Mouse (Mus musculus) intestine, embryonic 14.5 days (tissue): ENCODE results near the gene Nrip1. TPM values are rescaled to one million over a fixed set of nuclear protein-coding genes. Genes with fewer than 3 reads are reported as not detected.
A peak's percentile ranks its signal among the peaks of the same experiment; 100 is the strongest.

Experiments used
- ATAC-seq: fragments of 200-750 bp; cut with Nextera tagmentation; replicated peaks from 2 replicates; pipeline ENCODE4 v1.8.0; 2017; ENCODE audit warnings: low read depth, moderate number of reproducible peaks, moderate TSS enrichment, moderate library complexity; ENCODE audit not compliant: low FRiP score, low TSS enrichment
- DNase-seq: peaks from one replicate; pipeline ENCODE4 v3.0.0-alpha.2; 2018; ENCODE audit warnings: low spot score
- H3K27ac ChIP-seq: fragments of 300-500 bp; sonication (generic); 2 replicates; pipeline ENCODE4 v1.5.1; 2014; ENCODE audit warnings: low read depth, mild to moderate bottlenecking, control low read depth
- H3K27me3 ChIP-seq: fragments of 300-500 bp; sonication (generic); replicated peaks from 2 replicates; pipeline ENCODE4 v1.6.1; 2014; ENCODE audit warnings: low read length, control low read depth; ENCODE audit not compliant: control insufficient read depth, insufficient read depth
- H3K36me3 ChIP-seq: fragments of 300-500 bp; sonication (generic); 2 replicates; pipeline ENCODE4 v1.6.1; 2014; ENCODE audit warnings: low read length, control low read depth; ENCODE audit not compliant: control insufficient read depth, insufficient read depth
- H3K4me1 ChIP-seq: fragments of 300-500 bp; sonication (generic); replicated peaks from 2 replicates; pipeline ENCODE4 v1.6.1; 2014; ENCODE audit warnings: low read length, control low read depth, mixed read lengths; ENCODE audit not compliant: control insufficient read depth, insufficient read depth
- H3K4me2 ChIP-seq: fragments of 300-500 bp; sonication (generic); 2 replicates; pipeline ENCODE4 v1.6.1; 2014; ENCODE audit warnings: low read length
- H3K4me3 ChIP-seq: fragments of 300-500 bp; sonication (generic); 2 replicates; pipeline ENCODE4 v1.5.1; 2014; ENCODE audit warnings: low read depth, low read length, control low read depth, mixed read lengths
- H3K9ac ChIP-seq: fragments of 300-500 bp; sonication (generic); 2 replicates; pipeline ENCODE4 v1.6.1; 2014; ENCODE audit warnings: mild to moderate bottlenecking, low read length
- H3K9me3 ChIP-seq: fragments of 300-500 bp; sonication (generic); 2 replicates; pipeline ENCODE4 v1.6.1; 2016; ENCODE audit warnings: low read length, control low read depth; ENCODE audit not compliant: control insufficient read depth
- WGBS: fragments of 180-500 bp; shearing (Covaris S2); extraction: QIAGEN DNeasy Blood & Tissue Kit; methylation state at CpG from one replicate; pipeline ENCODE4 v1.1.7; 2014; 5-methylcytosine and 5-hydroxymethylcytosine counted together
- polyA plus RNA-seq: library from polyadenylated mRNA; unstranded; fragments of >200 nt; fragmentation: Nextera tagmentation; extraction: Ambion mirVana; gene quantifications from 2 replicates; pipeline ENCODE4 v1.2.1, GENCODE M21; 2014

Gene Nrip1
- polyA plus RNA-seq, 1 experiment from 2014 or later = 37.1 TPM

DNA sequence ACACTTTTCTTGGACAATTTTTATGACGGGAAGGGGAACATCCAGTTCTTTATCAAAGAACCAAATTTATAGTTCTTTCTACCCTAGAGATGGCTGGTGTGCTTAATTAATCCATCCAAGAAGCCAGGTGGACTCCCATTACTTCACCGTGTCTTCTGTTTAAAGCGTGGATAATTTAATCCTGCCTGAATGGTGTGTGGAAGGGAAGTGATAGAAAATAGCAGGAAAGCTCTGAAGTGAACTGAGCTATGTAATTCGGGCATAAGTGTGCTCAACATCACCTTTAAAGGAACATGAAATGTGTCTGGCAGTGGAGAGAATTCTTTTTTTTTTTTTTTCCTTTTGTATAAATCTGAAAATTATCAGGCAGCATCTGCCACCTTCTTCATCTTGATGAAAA, 12.4 kb upstream of the Nrip1 start:
- ATAC-seq (no peak), DNase-seq (no peak)
- Histone ChIP-seq H3K9ac (no peak overlapping the region), H3K36me3 (no peaks in the 10 kb centered on the region), H3K4me1 (no peaks in the 10 kb centered on the region), H3K9me3 (no peaks in the 10 kb centered on the region), H3K27me3 (no peaks in the 10 kb centered on the region), H3K4me3 (no peak overlapping the region), H3K27ac (no peak overlapping the region), H3K4me2 (no peak overlapping the region)
- WGBS = 93% methylated on average over 4 of the region's 4 CpGs

DNA sequence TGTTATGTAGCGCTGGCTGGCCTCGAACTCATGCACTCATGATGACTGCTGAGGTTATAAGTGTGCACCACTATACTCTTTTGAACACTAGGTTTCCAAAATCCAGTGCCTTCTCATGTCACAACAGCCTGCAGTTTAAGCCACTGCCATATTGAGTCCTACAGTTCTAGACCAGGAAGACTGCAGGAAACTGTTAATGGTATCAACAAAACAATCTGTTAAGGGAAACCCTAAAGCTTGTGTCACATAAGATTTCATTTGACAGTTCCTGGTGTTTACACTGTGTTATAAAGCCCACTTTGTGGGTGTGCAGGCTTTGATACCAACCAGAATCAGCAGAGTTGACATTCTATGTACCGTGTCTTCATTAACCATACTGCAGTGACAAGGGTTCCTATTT, 3.6 kb upstream of the Nrip1 start:
- Histone ChIP-seq H3K27ac (no peak overlapping the region), H3K36me3 (no peaks in the 10 kb centered on the region), H3K27me3 (no peaks in the 10 kb centered on the region), H3K9ac (no peak overlapping the region), H3K4me2 (no peak overlapping the region), H3K4me3 (no peak overlapping the region), H3K9me3 (no peaks in the 10 kb centered on the region), H3K4me1 (no peaks in the 10 kb centered on the region)
- WGBS = 85% methylated on average over 3 of the region's 3 CpGs
- ATAC-seq (no peak), DNase-seq (no peak)

DNA sequence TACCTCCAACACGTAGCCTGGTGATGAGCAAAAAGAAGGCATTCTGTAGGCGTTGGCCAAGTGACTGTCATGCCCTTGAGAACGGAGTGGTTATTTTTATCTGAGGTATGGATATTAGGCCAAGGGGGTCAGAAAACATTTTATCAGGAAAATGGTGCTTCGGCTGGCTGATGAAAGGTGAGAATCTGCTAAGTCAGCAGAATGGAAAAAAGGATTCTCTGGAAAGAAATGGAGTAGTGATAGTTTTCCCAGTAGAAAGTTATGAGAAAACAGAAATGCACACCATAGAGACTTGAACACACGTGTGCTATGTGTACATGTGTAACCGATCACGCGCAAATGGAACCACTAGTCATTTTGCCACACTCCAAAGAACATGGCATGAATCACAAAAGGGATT, 3.0 kb upstream of the Nrip1 start:
- no peak for DNase-seq
- no peaks in the 10 kb centered on the region for H3K9me3 ChIP-seq
- no peak overlapping the region for H3K4me3 ChIP-seq
- no peaks in the 10 kb centered on the region for H3K27me3 ChIP-seq
- no peaks in the 10 kb centered on the region for H3K4me1 ChIP-seq
- 93% methylated on average over 8 of the region's 8 CpGs for WGBS
- H3K36me3 ChIP-seq = no peaks in the 10 kb centered on the region
- H3K4me2 ChIP-seq = no peak overlapping the region
- no peak for ATAC-seq
- H3K27ac ChIP-seq = no peak overlapping the region
- H3K9ac ChIP-seq = no peak overlapping the region

DNA sequence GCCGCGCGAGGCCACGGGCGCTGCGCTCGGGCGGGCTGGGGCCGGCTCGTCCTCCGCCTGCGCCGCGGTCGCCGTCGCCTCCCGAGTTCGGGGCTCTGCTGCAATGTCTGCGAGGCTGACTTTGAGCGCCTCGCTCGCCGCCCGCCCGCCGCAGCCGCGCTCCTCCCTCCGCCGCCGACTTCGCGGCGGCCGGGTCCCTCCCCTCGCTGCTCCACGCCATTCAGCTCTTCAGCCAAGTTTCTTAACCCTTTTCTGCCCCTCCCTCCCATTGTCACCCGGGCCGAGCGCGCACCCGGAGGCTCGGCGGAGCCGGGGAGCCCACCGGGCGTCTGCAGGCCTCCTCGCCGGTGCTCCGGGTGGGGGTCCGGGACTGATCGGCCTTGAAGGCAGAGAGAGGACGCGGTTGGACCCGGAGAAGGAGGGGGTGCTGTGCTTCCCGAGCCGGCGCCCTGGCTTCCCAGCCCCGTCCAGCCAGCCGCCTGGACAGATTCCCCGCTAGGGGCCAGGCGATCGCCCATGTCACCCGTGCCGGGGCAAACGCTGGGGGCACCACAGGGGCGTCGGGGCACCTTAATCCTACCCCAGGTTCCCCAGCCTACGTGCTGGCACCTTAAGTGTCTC, 576 bp downstream of the Nrip1 start:
- H3K9ac ChIP-seq = peak overlapping the region; percentile 98
- peak; percentile 93 for ATAC-seq
- WGBS = under 1% methylated on average over 54 of the region's 70 CpGs

DNA sequence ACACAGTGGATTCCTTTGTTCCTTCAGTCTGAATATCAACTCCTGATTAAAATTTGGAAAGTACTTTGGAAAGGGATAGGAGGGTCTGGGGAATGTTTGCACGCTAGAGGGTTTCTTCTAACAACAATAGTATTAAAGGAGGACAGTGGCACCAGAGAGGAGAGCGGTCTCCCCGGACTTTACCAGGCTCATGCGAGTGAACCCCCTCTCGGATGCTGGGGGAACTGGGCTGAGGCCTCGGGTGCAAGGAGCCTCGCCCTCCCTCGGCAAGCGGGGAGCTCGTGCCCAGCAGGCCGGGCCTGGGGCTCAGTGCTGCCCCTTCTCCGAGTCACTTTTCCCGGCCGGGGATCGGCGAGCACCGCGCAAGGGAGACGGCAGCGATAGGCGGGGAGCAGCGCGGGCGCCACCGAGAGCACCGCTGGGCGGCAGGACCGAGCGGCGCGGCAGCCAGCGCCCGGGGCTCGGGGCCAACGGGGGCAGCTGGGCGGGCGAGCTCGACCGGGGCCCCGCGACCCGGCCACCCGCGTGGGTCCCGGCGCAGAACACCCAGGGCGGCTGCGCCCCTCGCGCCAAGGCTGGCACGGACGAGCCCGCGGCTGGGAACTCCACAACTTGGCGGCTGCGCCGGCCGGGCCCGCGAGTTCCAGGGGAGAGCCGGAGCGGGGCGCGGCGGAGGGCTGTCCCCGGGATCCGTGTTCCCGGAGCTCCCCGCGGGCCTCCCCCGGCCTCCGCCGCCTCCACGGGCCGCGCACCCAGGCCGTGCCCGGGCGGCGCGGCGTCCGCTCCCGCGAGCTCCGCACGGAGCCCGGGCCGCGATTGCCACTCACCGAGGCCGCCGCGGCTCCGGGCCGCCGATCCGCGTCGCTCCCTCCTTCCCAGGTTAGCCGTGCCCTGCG, 1.3 kb downstream of the Nrip1 start:
- Histone ChIP-seq H3K9ac (peak overlapping the region; percentile 98), H3K36me3 (no peaks in the 10 kb centered on the region), H3K4me3 (peak overlapping the region; percentile 83), H3K9me3 (no peaks in the 10 kb centered on the region), H3K27me3 (no peaks in the 10 kb centered on the region), H3K4me1 (peaks cover 17% of the 10 kb centered on the region), H3K4me2 (peak overlapping the region; percentile 89), H3K27ac (peak overlapping the region; percentile 99)
- peak; percentile 89 for DNase-seq
- peak; percentile 72 for ATAC-seq
- WGBS = 1% methylated on average over 83 of the region's 102 CpGs

More for the DNA sequence above, 576 bp downstream of the Nrip1 start:
- Histone ChIP-seq H3K27ac (peak overlapping the region; percentile 99), H3K4me2 (peak overlapping the region; percentile 89), H3K36me3 (no peaks in the 10 kb centered on the region), H3K9me3 (no peaks in the 10 kb centered on the region), H3K4me1 (peaks cover 17% of the 10 kb centered on the region), H3K4me3 (peak overlapping the region; percentile 83), H3K27me3 (no peaks in the 10 kb centered on the region)
- peak; percentile 93 for DNase-seq

DNA sequence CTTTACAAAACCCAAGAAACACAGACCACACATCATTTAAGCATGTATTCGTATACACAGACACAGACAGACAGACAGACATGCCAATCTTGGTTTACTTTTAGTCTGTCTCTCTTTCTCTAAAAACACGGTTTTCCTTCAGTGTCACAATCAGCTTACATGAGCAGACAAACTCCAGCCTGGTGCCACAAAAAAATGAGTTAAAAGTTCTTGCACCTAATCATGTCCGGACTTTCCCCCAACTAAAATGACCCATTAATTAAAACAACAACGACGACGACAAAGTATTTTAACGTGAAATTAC, 2.1 kb downstream of the Nrip1 start:
- Histone ChIP-seq H3K9me3 (no peaks in the 10 kb centered on the region), H3K4me1 (peaks cover 17% of the 10 kb centered on the region), H3K27me3 (no peaks in the 10 kb centered on the region), H3K4me2 (peak overlapping the region; percentile 89), H3K9ac (peak overlapping the region; percentile 98), H3K4me3 (peak overlapping the region; percentile 83), H3K27ac (peak overlapping the region; percentile 99; the same call in 1 of the 2 replicates), H3K36me3 (no peaks in the 10 kb centered on the region; the same call in 1 of the 2 replicates)
- under 1% methylated on average over 7 of the region's 7 CpGs for WGBS
- ATAC-seq = no peak
- DNase-seq = no peak

DNA sequence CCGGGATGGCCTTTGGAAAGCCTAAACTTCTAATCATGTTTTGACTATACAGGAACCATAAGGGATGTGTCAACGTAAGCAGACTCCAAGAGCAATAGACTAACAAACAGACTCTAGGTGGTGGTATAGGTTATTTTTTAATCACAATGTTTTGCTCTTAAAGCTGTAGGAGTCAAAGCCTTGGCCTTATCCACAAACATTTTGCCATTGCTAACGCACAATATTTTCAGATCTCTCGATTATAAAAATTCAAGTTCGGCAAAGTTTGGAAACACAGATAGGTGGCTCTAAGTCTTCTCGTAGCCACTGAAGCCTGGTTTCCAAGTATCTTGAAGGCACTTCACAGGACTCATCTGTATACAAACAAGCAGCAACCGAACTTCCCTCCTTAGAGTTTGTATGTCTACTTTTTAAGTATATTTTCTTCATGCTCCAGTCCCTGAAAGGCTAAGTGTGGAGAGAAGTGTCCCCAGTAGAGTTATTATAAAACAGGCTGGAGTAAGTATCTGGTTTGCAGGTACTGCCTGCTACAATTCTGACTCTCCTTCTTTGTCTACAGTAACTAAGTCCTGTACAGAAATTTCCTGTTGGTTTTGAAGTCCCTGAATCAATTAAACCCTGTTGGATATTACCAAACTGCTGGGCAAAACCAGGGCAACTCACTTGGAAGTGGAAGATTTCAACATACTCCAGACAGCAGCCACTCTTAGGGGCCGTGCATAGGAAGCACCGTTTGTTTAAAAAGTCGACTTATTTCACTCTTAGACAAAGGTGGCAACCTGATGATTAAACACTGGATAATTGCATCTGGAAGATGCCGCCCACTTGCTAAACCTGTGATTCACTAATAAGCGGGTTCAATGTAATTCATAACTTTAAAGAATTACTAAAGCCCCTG, 2.7 kb downstream of the Nrip1 start:
- no peak for DNase-seq
- peaks cover 17% of the 10 kb centered on the region for H3K4me1 ChIP-seq

DNA sequence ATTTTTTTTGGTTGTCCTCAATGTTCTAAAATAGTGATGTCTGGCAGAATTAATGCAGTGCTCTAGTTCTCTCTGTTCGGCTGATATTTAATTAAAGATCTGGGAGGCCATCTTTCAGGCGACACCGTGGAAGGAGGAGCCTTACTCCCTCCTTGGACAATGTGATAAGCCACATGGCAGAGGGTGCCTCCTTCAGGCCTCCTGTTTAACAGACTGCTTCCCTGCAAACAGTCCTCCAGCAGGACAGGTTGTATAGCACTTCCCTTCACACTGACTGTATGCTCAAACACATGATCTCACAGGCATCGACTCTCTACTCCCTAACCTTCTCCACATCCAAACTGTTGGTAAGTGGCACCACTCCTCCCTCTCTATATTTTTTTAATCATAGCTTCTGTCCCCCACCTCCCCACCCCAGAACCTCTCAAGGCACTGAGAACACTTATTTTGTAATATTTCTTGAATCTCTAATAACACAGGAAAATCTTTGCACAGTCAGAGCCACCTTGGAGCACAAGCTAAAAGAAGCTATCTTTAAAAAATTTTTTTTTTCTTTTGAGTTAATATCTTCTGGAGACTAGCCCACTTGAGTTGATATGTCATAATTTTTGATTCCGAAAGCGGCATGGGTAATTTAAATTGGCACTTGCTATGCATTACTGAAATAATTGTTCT, 3.4 kb downstream of the Nrip1 start:
- peak overlapping the region; percentile 89 for H3K4me2 ChIP-seq
- 0 out of 2 replicates have a peak overlapping the region, but pooled peaks have one; percentile 16 for H3K9ac ChIP-seq
- WGBS = 29% methylated on average over 6 of the region's 6 CpGs
- no peaks in the 10 kb centered on the region; the same call in 1 of the 2 replicates for H3K36me3 ChIP-seq
- H3K27me3 ChIP-seq = no peaks in the 10 kb centered on the region
- H3K9me3 ChIP-seq = no peaks in the 10 kb centered on the region
- H3K27ac ChIP-seq = no peak overlapping the region
- H3K4me1 ChIP-seq = peaks cover 17% of the 10 kb centered on the region
- no peak for ATAC-seq
- DNase-seq = no peak
- peak overlapping the region; percentile 83 for H3K4me3 ChIP-seq

More for the DNA sequence above, 2.7 kb downstream of the Nrip1 start:
- WGBS = 18% methylated on average over 12 of the region's 12 CpGs
- Histone ChIP-seq H3K27me3 (no peaks in the 10 kb centered on the region), H3K9ac (peak overlapping the region; percentile 98), H3K27ac (peak overlapping the region; percentile 99; the same call in 1 of the 2 replicates), H3K4me3 (peak overlapping the region; percentile 83), H3K4me2 (peak overlapping the region; percentile 89), H3K36me3 (no peaks in the 10 kb centered on the region; the same call in 1 of the 2 replicates), H3K9me3 (no peaks in the 10 kb centered on the region)
- no peak for ATAC-seq
